Mouse (Mus musculus) right cerebral cortex, postnatal 4 days (tissue): Measurements from ENCODE around the gene Megf11.
A peak's percentile ranks its signal among the peaks of the same experiment; 100 is the strongest.
"Not testable (repeated sequence)": the region's sequence is repeated elsewhere in the genome, so short reads cannot be mapped to it uniquely, and the experiment has no call there.

Source experiments
- DNase-seq: peaks from one replicate; pipeline ENCODE4 v3.0.0-alpha.2; 2022

Megf11 gene

DNA sequence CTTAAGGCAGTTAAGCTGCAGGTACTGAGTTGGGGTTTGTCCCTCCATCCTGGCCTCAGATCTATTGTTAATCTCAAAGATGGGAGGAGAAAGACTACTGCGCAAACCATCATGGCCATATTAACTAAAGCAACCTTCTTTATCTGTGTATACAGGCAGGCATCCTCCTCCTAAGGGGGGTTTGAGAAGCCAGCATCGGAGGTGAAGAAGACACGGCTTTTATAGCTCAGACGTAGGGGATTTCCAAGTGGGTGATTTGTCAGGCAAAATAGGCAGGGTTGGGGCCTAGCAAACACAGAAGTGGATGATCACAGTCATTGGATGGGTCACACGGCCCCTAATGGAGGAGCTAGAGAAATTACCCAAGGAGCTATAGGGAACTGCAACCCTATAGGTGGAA is 271.2 kb downstream of the Megf11 start:
- DNase-seq, result no peak

GRCm38 (mm10) chr9:64660222-64660621 is 274.8 kb downstream of the Megf11 start:
- no peak for DNase-seq

DNA sequence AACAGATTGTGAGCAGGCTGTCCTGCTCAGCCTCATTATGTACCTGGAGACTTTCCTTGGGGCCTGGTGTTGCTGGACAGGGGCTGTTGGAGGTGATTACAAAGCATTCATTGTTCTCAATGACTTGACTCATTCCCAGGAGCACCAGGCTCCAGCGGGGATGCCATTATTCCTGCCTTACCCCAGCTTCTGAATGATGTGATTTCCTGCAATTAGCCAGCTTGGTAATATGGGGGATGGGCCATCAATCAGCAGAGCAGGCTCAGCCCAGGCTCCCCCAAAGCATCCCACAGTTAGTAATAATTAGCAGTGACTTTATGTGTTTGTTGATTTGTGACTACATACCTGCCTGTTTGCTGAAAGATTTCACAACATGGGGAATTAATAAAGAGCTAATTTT is 279.2 kb downstream of the Megf11 start:
- DNase-seq, result no peak

GRCm38 (mm10) chr9:64666549-64666948 is 281.1 kb downstream of the Megf11 start:
- DNase-seq, result no peak

DNA sequence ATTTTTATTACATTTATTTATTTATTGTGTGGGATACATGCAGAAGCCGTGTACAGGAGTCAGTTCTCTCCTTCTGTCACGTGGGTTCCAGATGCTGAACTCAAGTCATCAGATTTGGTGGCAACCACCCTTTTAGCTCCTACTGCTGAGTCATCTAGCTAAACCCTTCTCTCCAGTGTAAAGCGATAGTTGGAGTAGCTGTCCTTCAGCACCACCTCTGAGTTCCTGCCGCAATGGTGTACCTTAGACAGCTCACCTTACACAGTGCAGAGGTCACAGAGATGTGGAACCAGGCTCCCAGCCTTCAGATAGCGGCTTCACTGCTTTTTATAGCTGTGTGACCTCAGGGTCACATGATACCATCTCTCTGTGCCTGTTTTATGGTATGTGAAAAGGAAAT is 282.1 kb downstream of the Megf11 start:
- no peak for DNase-seq

- no peak for DNase-seq
These were observed 282.6 kb downstream of the Megf11 start for GRCm38 (mm10) chr9:64668001-64668400.

DNA sequence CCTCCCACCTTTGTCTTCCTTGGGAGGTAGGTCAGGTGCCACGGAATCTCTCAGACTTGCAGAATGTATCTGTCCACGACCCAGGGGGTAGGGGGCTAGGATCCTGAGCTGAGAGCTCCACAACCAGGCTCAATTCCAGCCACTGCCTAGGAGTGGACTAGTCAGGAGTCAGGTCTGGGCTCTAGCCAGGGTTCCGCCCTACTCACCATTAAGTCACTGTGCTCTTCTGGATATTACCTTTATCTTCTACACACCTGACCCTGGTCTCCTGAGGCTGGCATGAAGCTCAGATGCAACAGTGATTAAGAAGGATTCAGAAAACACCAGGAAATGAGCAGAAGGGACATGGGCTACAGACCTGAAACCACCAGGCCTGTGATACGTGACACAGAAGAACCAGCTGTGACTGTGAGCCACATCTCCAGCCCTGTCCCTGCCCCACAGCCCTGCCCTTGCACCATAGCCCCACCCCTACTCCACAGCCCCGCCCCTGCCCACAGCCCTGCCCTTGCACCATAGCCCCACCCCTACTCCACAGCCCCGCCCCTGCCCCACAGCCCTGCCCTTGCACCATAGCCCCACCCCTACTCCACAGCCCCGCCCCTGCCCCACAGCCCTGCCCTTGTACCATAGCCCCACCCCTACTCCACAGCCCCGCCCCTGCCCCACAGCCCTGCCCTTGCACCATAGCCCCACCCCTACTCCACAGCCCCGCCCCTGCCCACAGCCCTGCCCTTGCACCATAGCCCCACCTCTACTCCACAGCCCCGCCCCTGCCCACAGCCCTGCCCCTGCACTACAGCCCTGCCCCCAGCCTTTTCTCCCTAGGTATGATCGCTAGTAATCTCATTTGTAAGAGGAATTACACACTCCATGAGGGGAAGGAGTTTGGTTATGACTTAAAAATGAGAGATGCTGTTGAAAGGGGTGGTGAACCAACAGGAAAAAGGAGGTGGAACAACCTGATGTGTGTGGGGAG is 286.2 kb downstream of the Megf11 start:
- DNase-seq, result not testable (repeated sequence)

DNA sequence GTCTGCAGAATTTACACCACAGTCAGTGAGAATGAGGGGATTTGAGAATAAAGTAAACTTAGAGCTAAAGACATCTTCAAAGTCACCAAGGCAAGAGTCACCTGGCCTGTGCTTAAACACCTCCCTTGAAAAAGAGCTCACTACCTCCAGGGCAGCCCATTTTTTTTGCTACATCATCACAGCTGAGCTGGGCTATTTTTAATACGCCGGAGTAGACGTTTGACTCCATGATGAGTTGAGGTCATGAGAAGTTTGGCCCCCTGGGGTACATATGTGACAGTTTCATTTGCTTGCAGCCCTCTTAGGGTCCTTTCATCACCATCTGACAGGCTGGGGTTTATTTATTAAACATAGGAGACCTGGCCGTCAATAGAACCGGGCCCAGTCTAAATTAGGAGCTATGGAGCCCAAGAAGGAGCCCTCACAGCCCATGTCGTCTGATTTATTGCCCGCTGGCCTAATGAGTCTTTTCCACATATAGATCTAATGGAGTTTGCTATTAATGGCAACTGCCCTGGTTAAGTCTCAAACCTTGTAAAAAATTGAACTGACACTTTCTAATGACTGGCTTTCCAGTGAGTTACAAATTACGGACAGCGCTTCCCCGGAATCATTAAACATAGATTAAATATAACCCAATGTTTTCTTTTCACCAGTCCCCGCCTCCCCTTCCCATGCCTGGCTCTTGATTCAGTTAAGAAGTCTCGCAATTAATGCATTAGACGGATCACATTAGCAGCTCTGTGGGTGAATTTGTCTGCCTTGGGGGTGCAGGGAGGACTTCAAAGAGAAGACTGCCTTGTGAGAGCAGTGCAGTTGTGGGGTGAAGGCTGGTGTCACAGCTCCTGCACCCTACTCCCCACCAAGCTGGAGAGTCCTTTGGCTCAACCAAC is 301.9 kb downstream of the Megf11 start:
- no peak for DNase-seq

GRCm38 (mm10) chr9:64688015-64688394 is 302.6 kb downstream of the Megf11 start:
- DNase-seq, result no peak

DNA sequence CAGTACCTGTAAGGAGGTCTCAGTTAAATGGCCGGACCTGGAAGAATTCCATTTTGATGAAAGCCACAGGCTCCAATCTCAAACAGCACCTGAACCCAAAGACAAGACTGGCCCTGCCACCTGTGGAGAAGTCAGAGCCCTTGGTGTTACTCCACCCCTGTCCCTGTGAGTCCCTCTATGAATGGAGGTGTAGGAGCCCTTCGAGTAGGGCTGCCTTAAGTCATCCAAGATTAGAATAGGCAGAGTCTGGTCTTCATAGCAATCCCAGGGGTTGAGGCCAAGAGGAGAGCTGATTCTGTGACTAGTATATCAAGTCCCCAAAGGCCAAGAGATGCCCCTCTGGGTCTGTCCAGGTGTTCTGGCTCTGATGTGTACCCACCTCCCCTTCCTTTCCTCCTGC is 305.3 kb downstream of the Megf11 start:
- no peak for DNase-seq

- peak; percentile 70 for DNase-seq
These were observed 305.8 kb downstream of the Megf11 start for GRCm38 (mm10) chr9:64691176-64691575.

GRCm38 (mm10) chr9:64693094-64693493 is 307.7 kb downstream of the Megf11 start:
- no peak for DNase-seq

DNA sequence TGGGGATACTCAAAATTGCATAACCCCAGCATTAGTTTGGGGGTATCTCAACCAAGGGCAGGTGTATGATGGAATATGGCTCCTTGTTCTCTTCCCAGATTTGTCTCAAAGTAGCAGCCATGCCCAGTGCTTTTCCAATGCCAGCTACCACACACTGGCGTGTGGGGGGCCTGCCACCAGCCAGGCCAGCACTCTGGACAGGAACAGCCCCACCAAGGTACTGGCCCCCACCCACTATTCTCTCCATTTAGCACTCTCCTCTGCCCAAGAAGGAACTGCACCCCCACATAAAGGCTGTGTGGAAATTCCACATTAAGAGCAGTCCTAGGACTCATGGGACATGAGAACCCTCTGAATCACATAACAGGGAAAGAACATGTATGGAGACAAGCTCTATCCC is 309.8 kb downstream of the Megf11 start:
- no peak for DNase-seq

DNA sequence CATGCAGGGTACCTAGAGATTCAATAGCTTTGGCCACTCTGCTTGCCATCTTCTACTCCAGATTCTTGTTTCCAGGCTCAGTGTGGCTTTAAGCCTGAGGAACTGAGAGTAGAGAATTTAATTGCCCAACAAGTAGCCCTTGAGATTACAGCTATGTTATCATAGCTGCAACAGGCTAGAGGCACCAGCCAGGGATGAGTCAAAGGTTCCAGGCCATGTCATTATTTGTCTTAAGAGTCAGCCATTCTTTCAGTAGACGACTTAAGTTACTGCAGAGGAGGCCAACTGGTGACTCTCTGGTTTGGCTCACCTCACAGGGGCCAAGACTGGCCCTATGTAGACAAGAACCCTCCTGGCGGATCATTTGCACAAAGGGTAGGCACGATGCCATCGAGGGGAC is 311.0 kb downstream of the Megf11 start:
- DNase-seq, result no peak

DNA sequence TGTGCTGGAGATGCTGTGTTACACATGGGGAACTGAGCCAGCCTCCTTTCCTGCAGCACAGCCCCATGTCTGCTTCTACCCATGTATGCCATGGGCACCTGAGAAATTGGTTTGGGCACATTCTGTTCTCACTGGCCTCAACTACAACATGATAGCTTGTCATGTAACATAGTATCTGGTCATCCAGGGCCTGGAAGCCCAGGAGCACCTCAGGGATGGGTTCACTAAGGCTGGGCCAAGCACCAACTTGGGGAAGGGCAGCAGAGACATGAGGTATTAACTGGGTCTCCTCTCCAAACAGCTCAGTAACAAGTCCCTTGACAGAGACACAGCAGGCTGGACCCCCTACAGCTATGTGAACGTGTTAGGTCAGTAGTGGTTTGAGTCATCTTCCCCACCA is 311.6 kb downstream of the Megf11 start:
- no peak for DNase-seq

GRCm38 (mm10) chr9:64697677-64698076 is 312.3 kb downstream of the Megf11 start:
- DNase-seq, result no peak

- no peak for DNase-seq
These were observed 313.2 kb downstream of the Megf11 start for GRCm38 (mm10) chr9:64698586-64698985.

DNA sequence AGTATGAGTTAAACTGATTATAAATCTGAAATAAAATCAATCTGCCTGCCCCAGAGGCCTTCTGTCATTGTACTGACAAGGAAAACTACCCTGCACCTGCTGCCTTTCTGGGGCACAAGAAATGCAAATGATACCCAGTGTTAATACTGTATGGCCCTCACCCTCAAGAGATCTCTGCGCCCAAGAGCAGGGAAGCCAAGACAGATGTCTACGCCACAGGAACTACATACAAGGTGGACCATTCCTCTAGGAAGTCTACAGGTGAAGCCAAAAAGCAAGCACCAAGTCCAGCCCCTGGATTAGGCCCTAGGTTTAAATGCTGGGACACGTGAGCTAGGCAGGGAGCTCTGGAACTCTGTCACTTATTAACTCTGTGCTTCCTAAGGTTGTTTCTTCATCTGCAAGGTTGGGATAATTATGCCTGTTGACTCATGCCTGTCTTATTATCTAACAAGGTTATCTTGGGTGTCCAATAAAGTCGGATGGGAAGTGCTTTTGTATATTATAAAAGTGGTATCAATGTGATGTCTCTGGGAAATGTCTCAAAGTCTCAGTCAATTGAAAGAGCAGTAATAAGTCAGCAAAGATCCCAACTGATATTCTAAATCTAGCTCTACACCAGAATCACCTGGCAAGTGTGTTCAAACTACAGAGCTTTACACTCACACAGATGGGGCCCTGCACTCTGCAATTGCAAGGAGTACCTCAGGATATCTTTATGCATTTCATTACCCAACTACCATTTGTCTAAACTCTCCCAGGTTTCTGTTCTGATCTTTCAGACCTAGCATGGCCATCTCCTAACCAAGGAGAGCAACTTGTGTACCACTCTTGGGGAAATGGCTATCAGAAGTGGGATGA is 315.3 kb downstream of the Megf11 start:
- no peak for DNase-seq

- DNase-seq, result no peak
These were observed 316.2 kb downstream of the Megf11 start for GRCm38 (mm10) chr9:64701651-64702050.

- no peak for DNase-seq
These were observed 317.0 kb downstream of the Megf11 start for GRCm38 (mm10) chr9:64702391-64702790.

GRCm38 (mm10) chr9:64702937-64703336 is 317.5 kb downstream of the Megf11 start:
- no peak for DNase-seq

GRCm38 (mm10) chr9:64703420-64703965 is 318.1 kb downstream of the Megf11 start:
- DNase-seq, result no peak
